Mouse (Mus musculus): ENCODE results near the gene Wdfy2.

GRCm38 (mm10) chr14:62789282-62789681 lies 48.2 kb upstream of the Wdfy2 start:
- TF ChIP-seq POLR2A (IDR thresholded peaks at IDR 0.05; ENCODE audit: low read depth, low read length) (no peak), CTCF (conservative IDR thresholded peaks at IDR 0.05; ENCODE audit: insufficient read depth, insufficient read length, low read depth, low read length) (no peak)

Data from kidney, adult 2 months (tissue).